Mouse (Mus musculus): ENCODE measurements around the gene Dhx35. TPM values are rescaled to one million over a fixed set of nuclear protein-coding genes. Genes with fewer than 3 reads are reported as not detected.

Dhx35 gene
- total RNA-seq, 2 experiments from 2014 or later = 16.7 to 17.6 TPM

DNA sequence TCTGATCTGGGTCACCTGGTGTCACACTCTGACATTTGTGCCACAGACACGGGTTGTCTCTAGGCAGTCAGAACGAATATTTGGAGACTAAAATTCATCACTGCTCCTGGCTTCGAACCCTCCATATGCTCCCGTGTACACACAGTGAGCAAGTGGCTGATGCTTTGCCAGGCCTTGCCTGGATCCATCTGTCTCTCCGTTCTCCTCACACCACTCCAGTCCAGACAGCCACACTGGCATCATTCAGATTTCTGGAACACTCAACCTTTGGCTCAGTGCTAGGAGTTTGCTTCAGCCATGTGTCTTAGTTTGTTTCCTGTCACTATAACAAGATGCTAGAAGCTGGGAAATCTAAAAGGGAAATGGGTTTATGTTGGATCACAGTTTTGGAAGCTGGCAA lies 93.9 kb downstream of the Dhx35 start:
- peak; percentile 41 to 85 for DNase-seq (ENCODE audit: low spot score in 2 of 2)

DNA sequence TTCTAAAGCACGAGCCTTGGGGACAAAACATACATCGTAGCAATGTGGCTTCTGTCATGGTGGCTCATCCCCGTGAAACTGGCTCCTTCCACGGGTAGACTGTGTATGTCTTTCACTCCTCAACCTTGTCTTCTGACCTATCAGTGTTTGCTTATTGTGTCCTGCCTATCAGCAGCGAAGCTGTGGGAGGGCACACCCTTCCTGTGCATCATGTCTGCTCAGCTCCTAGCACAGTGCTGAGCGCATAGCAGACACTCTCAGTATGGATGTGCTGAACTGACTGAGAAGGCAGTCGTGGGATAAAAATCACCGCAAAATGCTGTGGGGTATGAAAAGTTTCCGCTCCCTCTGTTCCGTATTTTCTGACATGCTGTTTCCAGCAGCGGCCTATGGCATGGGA lies 94.6 kb downstream of the Dhx35 start:
- DNase-seq (ENCODE audit: low spot score in 2 of 2) = no peak

DNA sequence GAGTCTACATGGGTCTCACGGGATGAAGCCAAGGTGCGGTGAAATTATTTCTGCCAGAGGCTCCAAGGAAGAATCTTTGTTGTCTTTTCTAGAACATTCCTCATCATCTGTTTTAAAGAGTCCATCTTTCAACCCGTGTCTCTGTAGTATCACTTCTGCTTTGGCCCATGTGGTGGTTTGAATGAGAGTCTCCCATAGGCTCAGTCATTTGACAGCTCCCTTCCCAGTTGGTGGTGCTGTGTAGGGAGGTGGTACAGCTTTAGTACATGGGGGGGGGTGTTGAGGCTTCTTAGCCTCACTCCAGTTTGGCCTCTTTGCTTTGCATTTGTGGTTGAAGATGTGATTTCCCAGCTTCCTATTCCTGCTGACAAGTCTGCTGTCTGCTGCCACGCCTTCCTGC lies 96.7 kb downstream of the Dhx35 start:
- DNase-seq (ENCODE audit: low spot score in 2 of 2) = no peak

GRCm38 (mm10) chr2:158893171-158893853 lies 98.7 kb downstream of the Dhx35 start:
- no peak for DNase-seq (ENCODE audit: low spot score in 2 of 2)

- DNase-seq (ENCODE audit: low spot score in 2 of 2) = no peak
These were observed 104.0 kb downstream of the Dhx35 start for GRCm38 (mm10) chr2:158898469-158899196.

Other genes starting within 250 kb of the Dhx35 start
- gene Slc32a1, start 184.0 kb upstream of the Dhx35 start, total RNA-seq (2021) = 10 to 100 TPM; 76.0 to 76.9 TPM
- gene Actr5, start 169.9 kb upstream of the Dhx35 start, total RNA-seq (2021) = 10 to 100 TPM; 10.2 to 10.9 TPM
- 10 to 100 TPM; 97.4 to 97.9 TPM for gene Ppp1r16b, start 129.4 kb upstream of the Dhx35 start, total RNA-seq (2021)
- 1 to 10 TPM; 2.7 to 3.5 TPM for gene Fam83d, start 26.7 kb upstream of the Dhx35 start, total RNA-seq (2021)

Data from layer of hippocampus, postnatal 14 days (tissue).